Mouse (Mus musculus): Measurements from ENCODE around the gene Haspin. TPM values are rescaled to one million over a fixed set of nuclear protein-coding genes. Genes with fewer than 3 reads are reported as not detected.

Haspin gene
- polyA plus RNA-seq, 1 experiment from 2014 or later: 6.6 TPM

DNA sequence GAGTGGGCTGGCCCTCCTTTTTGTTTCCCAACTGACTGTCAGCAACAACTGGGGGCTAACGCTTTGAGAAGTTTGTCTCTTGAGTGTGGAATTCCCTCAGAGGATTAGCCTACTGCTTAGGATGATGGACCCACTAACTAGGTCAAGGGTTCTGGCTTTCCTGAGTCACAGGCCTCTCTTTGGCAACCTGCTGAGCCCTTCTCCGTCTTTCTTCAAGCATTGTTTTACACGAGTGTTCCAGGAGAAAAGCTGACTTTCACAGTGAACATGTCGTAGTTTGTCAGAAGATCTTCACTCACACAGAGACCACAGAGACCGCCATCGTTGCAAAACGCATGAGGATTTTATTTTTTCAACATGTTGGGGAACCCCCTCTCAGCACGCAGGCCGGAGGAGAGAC is 10.1 kb upstream of the Haspin start:
- Histone ChIP-seq H3K4me2 (ENCODE audit: low read length) (no peak overlapping the region), H3K9me3 (replicated peaks; ENCODE audit: control insufficient read depth, low read length) (no peaks in the 10 kb centered on the region), H3K27me3 (replicated peaks; ENCODE audit: control insufficient read depth, insufficient read depth, low read length) (no peaks in the 10 kb centered on the region), H3K4me3 (ENCODE audit: low read depth, low read length) (no peak overlapping the region), H3K36me3 (ENCODE audit: control insufficient read depth, insufficient read depth, low read length) (no peaks in the 10 kb centered on the region), H3K27ac (ENCODE audit: low read depth, low read length) (no peak overlapping the region), H3K4me1 (ENCODE audit: control insufficient read depth, insufficient read depth, low read length) (no peaks in the 10 kb centered on the region), H3K9ac (ENCODE audit: low read length) (no peak overlapping the region)
- WGBS: 68% methylated on average over 9 of the region's 9 CpGs
- ATAC-seq: no peak
- no peak for DNase-seq (ENCODE audit: low spot score)

- Histone ChIP-seq H3K36me3 (ENCODE audit: control insufficient read depth, insufficient read depth, low read length) (no peaks in the 10 kb centered on the region), H3K4me1 (ENCODE audit: control insufficient read depth, insufficient read depth, low read length) (no peaks in the 10 kb centered on the region), H3K9ac (ENCODE audit: low read length) (no peak overlapping the region), H3K4me3 (ENCODE audit: low read depth, low read length) (no peak overlapping the region), H3K4me2 (ENCODE audit: low read length) (no peak overlapping the region), H3K9me3 (replicated peaks; ENCODE audit: control insufficient read depth, low read length) (no peaks in the 10 kb centered on the region), H3K27ac (ENCODE audit: low read depth, low read length) (no peak overlapping the region), H3K27me3 (replicated peaks; ENCODE audit: control insufficient read depth, insufficient read depth, low read length) (no peaks in the 10 kb centered on the region)
- DNase-seq (ENCODE audit: low spot score) (no peak), ATAC-seq (no peak)
- 60% methylated on average over 7 of the region's 7 CpGs for WGBS
Observed at GRCm38 (mm10) chr11:73146975-73147365, 8.9 kb upstream of the Haspin start.

GRCm38 (mm10) chr11:73146026-73146974 is 8.2 kb upstream of the Haspin start:
- Histone ChIP-seq H3K27ac (ENCODE audit: low read depth, low read length) (no peak overlapping the region), H3K4me2 (ENCODE audit: low read length) (no peak overlapping the region), H3K36me3 (ENCODE audit: control insufficient read depth, insufficient read depth, low read length) (no peaks in the 10 kb centered on the region), H3K4me3 (ENCODE audit: low read depth, low read length) (no peak overlapping the region), H3K27me3 (replicated peaks; ENCODE audit: control insufficient read depth, insufficient read depth, low read length) (no peaks in the 10 kb centered on the region), H3K9me3 (replicated peaks; ENCODE audit: control insufficient read depth, low read length) (no peaks in the 10 kb centered on the region), H3K9ac (ENCODE audit: low read length) (no peak overlapping the region), H3K4me1 (ENCODE audit: control insufficient read depth, insufficient read depth, low read length) (no peaks in the 10 kb centered on the region)
- DNase-seq (ENCODE audit: low spot score) (no peak), ATAC-seq (no peak)
- 63% methylated on average over 11 of the region's 11 CpGs for WGBS

DNA sequence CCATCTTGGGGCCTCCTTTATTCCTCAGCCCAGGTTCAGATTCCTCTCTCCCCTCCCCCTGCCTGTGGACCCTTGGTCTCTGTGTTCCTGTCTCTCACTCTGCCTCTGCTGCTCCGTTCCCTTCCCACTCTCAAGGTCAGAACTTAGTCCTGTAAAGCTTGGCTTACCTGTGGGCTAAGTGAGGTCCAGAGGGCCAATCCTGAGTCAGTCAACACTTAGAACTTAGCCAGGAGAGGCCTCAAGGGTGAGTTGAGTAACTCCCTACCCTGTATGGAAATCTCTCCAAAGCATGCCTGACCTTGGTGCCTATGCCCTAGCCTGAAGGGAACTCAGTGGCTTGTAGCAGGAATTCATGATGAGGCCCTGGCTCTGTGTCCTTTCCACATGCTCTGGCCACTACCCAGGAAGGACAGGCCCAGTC is 6.2 kb upstream of the Haspin start:
- H3K9ac ChIP-seq (ENCODE audit: low read length): no peak overlapping the region
- no peak overlapping the region for H3K4me2 ChIP-seq (ENCODE audit: low read length)
- no peaks in the 10 kb centered on the region for H3K36me3 ChIP-seq (ENCODE audit: control insufficient read depth, insufficient read depth, low read length)
- no peak overlapping the region for H3K27ac ChIP-seq (ENCODE audit: low read depth, low read length)
- no peak overlapping the region for H3K4me3 ChIP-seq (ENCODE audit: low read depth, low read length)
- H3K27me3 ChIP-seq (replicated peaks; ENCODE audit: control insufficient read depth, insufficient read depth, low read length): no peaks in the 10 kb centered on the region
- no peak for DNase-seq (ENCODE audit: low spot score)
- no peaks in the 10 kb centered on the region for H3K4me1 ChIP-seq (ENCODE audit: control insufficient read depth, insufficient read depth, low read length)
- WGBS: 65% methylated on average over 1 of the region's 1 CpGs
- no peaks in the 10 kb centered on the region for H3K9me3 ChIP-seq (replicated peaks; ENCODE audit: control insufficient read depth, low read length)
- ATAC-seq: no peak

DNA sequence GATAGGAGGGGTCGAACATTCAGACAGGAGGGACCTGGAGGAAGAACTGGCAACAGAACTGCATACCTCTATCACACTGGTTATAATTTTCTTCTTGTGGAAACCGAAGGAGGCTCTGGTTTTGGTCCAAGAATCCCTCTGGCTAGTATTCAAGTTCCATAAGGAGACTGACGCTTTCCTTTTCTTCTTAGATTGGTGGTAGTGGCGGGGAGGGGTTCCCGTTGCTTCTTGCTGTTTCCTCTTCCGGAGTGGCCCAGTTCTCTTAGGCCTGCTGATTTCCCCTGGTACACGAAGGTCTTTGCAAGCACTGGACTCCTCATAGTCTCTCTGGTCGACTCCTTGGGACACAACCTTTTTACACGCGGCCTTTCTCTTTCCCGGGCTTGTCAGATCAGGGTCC is 978 bp downstream of the Haspin start:
- no peaks in the 10 kb centered on the region for H3K27me3 ChIP-seq (replicated peaks; ENCODE audit: control insufficient read depth, insufficient read depth, low read length)
- peak overlapping the region; percentile 84 for H3K4me3 ChIP-seq (ENCODE audit: low read depth, low read length)
- peaks cover 12% of the 10 kb centered on the region; the same call in 1 of the 2 replicates for H3K36me3 ChIP-seq (ENCODE audit: control insufficient read depth, insufficient read depth, low read length)
- H3K27ac ChIP-seq (ENCODE audit: low read depth, low read length): no peak overlapping the region
- H3K4me1 ChIP-seq (ENCODE audit: control insufficient read depth, insufficient read depth, low read length): peaks cover 11% of the 10 kb centered on the region; the same call in 1 of the 2 replicates
- peak overlapping the region; percentile 74 for H3K4me2 ChIP-seq (ENCODE audit: low read length)
- ATAC-seq (no peak), DNase-seq (ENCODE audit: low spot score) (peak; percentile 15)
- H3K9ac ChIP-seq (ENCODE audit: low read length): peak overlapping the region; percentile 77; the same call in 1 of the 2 replicates
- H3K9me3 ChIP-seq (replicated peaks; ENCODE audit: control insufficient read depth, low read length): no peaks in the 10 kb centered on the region
- 38% methylated on average over 11 of the region's 11 CpGs for WGBS

- H3K36me3 ChIP-seq (ENCODE audit: control insufficient read depth, insufficient read depth, low read length): peaks cover 12% of the 10 kb centered on the region; the same call in 1 of the 2 replicates
- H3K4me3 ChIP-seq (ENCODE audit: low read depth, low read length): peak overlapping the region; percentile 84
- no peaks in the 10 kb centered on the region for H3K27me3 ChIP-seq (replicated peaks; ENCODE audit: control insufficient read depth, insufficient read depth, low read length)
- H3K4me1 ChIP-seq (ENCODE audit: control insufficient read depth, insufficient read depth, low read length): peaks cover 11% of the 10 kb centered on the region; the same call in 1 of the 2 replicates
- no peak overlapping the region for H3K27ac ChIP-seq (ENCODE audit: low read depth, low read length)
- H3K9ac ChIP-seq (ENCODE audit: low read length): peak overlapping the region; percentile 77; the same call in 1 of the 2 replicates
- H3K4me2 ChIP-seq (ENCODE audit: low read length): peak overlapping the region; percentile 74
- ATAC-seq (no peak), DNase-seq (ENCODE audit: low spot score) (no peak)
- H3K9me3 ChIP-seq (replicated peaks; ENCODE audit: control insufficient read depth, low read length): no peaks in the 10 kb centered on the region
- WGBS: 84% methylated on average over 6 of the region's 6 CpGs
Observed at GRCm38 (mm10) chr11:73136587-73136986, 1.5 kb downstream of the Haspin start.

DNA sequence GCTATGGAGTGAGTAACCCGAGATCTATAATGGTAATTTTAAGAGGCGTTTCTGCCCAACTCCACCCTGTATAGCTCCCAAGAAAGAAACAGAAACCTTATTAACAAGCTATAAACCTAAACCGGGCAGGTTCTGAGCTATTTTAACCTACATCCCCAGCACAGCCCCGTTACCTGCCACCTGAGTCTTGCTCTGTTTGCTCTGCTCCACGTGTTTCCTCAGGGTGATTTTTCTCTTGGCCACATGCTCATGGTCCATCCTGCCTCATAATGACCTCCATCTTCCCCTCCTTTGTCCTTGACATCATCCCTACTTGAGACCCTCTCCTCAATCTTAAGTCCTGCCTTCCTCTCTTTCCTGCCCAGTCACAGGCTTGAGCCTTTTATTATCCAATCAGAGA is 3.9 kb downstream of the Haspin start:
- no peak for ATAC-seq
- no peak overlapping the region for H3K4me2 ChIP-seq (ENCODE audit: low read length)
- peaks cover 11% of the 10 kb centered on the region; the same call in 1 of the 2 replicates for H3K4me1 ChIP-seq (ENCODE audit: control insufficient read depth, insufficient read depth, low read length)
- H3K9me3 ChIP-seq (replicated peaks; ENCODE audit: control insufficient read depth, low read length): no peaks in the 10 kb centered on the region
- no peak overlapping the region for H3K9ac ChIP-seq (ENCODE audit: low read length)
- no peak overlapping the region for H3K27ac ChIP-seq (ENCODE audit: low read depth, low read length)
- H3K36me3 ChIP-seq (ENCODE audit: control insufficient read depth, insufficient read depth, low read length): peaks cover 12% of the 10 kb centered on the region; the same call in 1 of the 2 replicates
- WGBS: 95% methylated on average over 5 of the region's 5 CpGs
- H3K27me3 ChIP-seq (replicated peaks; ENCODE audit: control insufficient read depth, insufficient read depth, low read length): no peaks in the 10 kb centered on the region
- H3K4me3 ChIP-seq (ENCODE audit: low read depth, low read length): no peak overlapping the region
- DNase-seq (ENCODE audit: low spot score): no peak

GRCm38 (mm10) chr11:73132999-73133398 is 5.1 kb downstream of the Haspin start:
- Histone ChIP-seq H3K36me3 (ENCODE audit: control insufficient read depth, insufficient read depth, low read length) (peaks cover 12% of the 10 kb centered on the region; the same call in 1 of the 2 replicates), H3K9me3 (replicated peaks; ENCODE audit: control insufficient read depth, low read length) (no peaks in the 10 kb centered on the region), H3K4me2 (ENCODE audit: low read length) (no peak overlapping the region), H3K27me3 (replicated peaks; ENCODE audit: control insufficient read depth, insufficient read depth, low read length) (no peaks in the 10 kb centered on the region), H3K4me3 (ENCODE audit: low read depth, low read length) (no peak overlapping the region), H3K27ac (ENCODE audit: low read depth, low read length) (no peak overlapping the region), H3K9ac (ENCODE audit: low read length) (no peak overlapping the region), H3K4me1 (ENCODE audit: control insufficient read depth, insufficient read depth, low read length) (peaks cover 11% of the 10 kb centered on the region; the same call in 1 of the 2 replicates)
- ATAC-seq: no peak
- no peak for DNase-seq (ENCODE audit: low spot score)
- 98% methylated on average over 6 of the region's 6 CpGs for WGBS

DNA sequence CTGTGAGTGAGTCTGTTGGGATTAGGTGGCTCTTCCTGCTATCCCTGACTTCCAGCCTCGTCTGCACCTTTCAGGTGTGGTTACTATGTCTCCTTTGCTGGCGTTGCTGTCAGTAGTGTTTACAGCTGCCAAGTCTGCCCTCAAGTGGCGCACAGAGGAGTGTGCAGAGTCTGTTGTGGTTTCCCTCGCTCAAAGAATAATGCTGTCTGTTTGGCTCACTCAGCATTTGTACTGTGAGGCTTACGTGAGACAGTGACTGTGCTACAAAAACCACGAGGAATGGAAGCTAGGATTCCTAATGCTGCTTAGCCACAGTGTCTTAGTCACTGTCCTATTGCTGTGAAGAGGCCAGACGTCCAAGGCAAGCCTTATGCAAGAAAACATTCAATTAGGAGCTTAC is 7.1 kb downstream of the Haspin start:
- 79% methylated on average over 7 of the region's 7 CpGs for WGBS
- Histone ChIP-seq H3K4me1 (ENCODE audit: control insufficient read depth, insufficient read depth, low read length) (0 out of 2 replicates have a peak, but pooled peaks cover 1% of the 10 kb centered on the region), H3K9me3 (replicated peaks; ENCODE audit: control insufficient read depth, low read length) (no peaks in the 10 kb centered on the region), H3K36me3 (ENCODE audit: control insufficient read depth, insufficient read depth, low read length) (peaks cover 12% of the 10 kb centered on the region; the same call in 1 of the 2 replicates), H3K4me3 (ENCODE audit: low read depth, low read length) (no peak overlapping the region), H3K27me3 (replicated peaks; ENCODE audit: control insufficient read depth, insufficient read depth, low read length) (no peaks in the 10 kb centered on the region), H3K4me2 (ENCODE audit: low read length) (no peak overlapping the region), H3K9ac (ENCODE audit: low read length) (no peak overlapping the region), H3K27ac (ENCODE audit: low read depth, low read length) (no peak overlapping the region)
- ATAC-seq (no peak), DNase-seq (ENCODE audit: low spot score) (no peak)
